Mouse (Mus musculus): Measurements from ENCODE around the gene Macrod1.

DNA sequence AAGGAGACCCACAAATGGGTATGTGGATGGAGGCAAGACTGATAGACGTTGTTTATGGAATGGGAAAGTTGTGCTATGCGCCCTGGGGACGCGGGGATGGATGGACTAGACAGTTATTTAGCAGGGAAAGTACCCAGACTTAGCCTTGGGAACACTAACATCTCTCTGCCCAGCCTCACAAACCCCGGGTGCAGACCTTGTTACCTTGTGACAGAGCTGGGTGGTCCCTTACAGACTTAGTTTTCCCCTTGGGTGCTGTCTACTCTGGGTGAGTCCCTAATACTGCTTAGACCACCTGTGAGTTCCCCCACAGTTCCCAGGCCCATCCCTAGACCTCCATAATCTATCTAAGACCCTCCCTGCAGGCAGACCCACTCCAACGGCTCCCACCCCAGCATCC is 110.2 kb downstream of the Macrod1 start:
- TF ChIP-seq CTCF (IDR thresholded peaks at IDR 0.05; ENCODE audit: low read depth, low read length) (no peak), POLR2A (IDR thresholded peaks at IDR 0.05; ENCODE audit: borderline replicate concordance, low read depth, low read length) (no peak)

Measured in bone marrow macrophage, adult 2 months (primary cell).